Mouse (Mus musculus): ENCODE measurements around the gene Nyap1.
"Not testable (repeated sequence)": the region's sequence is repeated elsewhere in the genome, so short reads cannot be mapped to it uniquely, and the experiment has no call there.

The Nyap1 gene

DNA sequence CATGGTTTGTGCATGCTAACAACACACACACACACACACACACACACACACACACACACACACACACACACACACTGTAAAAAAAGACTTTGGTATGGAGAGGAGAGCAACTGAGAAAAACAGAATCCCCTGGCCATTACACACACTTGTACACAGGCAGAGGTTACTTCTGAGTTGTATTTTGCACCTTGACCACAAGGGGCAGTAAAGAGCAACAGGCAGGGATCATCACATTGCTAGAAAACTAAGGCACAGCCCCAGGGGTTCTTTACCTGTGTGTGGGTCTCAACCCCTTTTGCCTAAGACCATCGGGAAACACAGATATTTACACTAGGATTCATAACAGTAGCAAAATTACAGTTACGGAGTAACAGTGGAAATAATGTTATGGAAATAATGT lies 29.3 kb upstream of the Nyap1 start:
- peak in 1 of 2 experiments; percentile 44 for DNase-seq (ENCODE audit: low spot score in 2 of 2)

DNA sequence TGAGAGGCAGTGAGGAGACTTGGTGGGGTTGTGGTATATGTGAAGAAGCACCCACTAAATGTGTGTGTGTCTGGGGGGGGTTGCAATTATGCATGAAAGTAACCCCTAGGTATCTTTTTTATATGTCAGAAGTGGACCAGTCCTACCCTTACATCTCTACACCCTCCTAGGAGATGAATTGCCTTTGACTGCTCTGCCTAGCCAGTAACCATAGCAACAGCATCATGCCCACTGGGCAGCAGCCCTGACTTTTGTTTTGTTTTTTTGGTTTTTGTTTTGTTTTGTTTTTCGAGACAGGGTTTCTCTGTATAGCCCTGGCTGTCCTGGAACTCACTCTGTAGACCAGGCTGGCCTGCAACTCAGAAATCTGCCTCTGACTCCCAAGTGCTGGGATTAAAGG lies 27.1 kb upstream of the Nyap1 start:
- no peak for DNase-seq (ENCODE audit: low spot score in 2 of 2)

- no peak for DNase-seq (ENCODE audit: low spot score in 2 of 2)
Observed at GRCm38 (mm10) chr5:137766270-137766669, 24.9 kb upstream of the Nyap1 start.

DNA sequence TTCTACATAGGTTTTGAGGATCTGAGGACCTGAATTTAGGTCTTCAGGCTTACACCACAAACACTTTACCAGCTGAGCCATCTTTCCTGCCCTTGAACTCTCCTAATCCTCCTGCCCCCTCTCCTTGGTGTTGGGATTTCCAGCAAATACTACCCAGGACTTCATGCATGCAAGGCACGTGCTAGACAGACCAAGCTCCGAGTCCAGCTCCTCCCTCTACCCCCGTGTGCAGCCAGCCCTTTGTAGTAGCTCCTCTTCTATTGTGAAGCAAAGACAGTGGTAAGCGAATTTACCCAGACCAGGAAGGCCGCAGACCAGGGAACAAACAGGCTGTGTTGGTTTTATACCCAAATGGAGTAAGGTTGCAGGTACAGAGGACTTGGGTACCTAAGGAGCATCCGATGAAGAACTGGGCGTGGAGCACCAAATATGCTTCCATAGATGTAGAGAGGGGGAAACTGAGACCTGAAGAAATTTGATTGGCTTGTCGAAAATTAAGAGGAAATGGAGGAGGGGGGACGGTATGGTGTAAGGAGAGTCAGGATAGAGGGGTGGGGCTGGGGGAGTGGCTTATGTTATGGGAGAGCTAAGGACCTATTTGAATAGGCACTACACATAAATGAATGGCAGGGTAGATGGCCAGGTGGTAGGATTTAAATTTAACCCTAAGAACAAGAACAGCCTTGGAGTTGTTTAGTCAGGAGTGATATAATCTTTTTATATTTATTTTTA lies 23.4 kb upstream of the Nyap1 start:
- no peak for DNase-seq (ENCODE audit: low spot score in 2 of 2)

DNA sequence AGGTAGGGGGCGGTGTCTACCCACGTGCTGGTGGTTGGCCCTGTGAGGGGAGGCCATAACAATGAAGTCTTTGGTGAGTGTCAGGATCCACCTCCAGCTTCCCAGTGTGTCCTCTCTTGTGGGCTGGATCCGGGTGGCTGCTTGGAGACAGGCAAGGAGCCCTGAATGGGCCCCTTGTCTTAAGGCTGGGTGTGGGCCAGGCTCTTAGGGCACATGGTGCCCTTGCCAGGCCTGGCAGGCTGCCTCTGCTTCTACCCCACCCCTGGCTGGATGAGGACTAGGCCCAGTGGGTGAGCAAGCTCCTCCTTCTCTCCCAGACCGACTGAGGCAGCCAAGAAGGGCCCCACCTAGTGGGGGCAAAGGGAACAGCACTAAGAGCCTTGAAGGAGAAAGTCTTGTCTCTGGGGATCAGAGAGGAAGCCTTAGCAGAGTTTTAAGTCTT lies 18.6 kb upstream of the Nyap1 start:
- peak; percentile 85 to 93 for DNase-seq (ENCODE audit: low spot score in 2 of 2)

- DNase-seq (ENCODE audit: low spot score in 2 of 2) = no peak
Observed at GRCm38 (mm10) chr5:137758921-137759534, 17.6 kb upstream of the Nyap1 start.

- no peak for DNase-seq (ENCODE audit: low spot score in 2 of 2)
Observed at GRCm38 (mm10) chr5:137757887-137758286, 16.5 kb upstream of the Nyap1 start.

DNA sequence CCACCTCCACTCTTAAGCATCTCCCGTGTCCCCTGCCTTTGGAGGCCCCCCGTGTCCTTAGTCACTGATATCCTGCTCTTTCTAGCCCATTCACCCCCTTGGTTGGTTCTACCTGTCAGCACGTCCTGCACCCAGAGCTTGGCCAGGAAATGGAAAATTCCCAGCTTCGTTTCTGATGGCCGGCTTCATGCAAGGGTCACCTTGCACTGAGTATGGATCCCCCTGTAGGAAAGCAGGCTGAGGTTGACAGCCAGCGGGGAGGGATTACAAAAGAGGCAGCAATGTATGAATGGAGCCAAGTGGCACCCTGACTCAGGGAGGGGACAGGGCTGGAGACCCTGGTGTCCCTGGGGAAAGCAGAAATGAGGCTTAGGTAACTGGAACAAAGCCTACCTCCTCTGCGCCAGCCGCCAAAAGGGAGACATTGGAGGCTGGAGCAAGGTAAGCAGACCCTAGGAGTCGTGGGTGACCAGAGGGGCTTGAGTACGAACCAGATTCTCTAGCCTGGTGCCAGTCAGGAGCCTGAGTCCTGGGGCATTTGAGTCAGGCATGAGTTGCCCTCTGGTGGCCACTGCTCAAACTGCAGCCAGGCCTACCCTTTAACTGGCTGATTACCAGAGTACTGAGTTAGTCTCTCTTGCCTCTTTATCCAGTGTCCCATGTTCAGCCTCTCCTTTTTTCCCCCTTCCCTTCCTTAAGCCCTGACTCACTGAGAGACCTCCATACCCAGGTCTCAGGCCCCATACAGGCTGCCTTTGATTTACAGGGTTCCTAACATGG lies 15.7 kb upstream of the Nyap1 start:
- peak; percentile 87 to 96 for DNase-seq (ENCODE audit: low spot score in 2 of 2)

DNA sequence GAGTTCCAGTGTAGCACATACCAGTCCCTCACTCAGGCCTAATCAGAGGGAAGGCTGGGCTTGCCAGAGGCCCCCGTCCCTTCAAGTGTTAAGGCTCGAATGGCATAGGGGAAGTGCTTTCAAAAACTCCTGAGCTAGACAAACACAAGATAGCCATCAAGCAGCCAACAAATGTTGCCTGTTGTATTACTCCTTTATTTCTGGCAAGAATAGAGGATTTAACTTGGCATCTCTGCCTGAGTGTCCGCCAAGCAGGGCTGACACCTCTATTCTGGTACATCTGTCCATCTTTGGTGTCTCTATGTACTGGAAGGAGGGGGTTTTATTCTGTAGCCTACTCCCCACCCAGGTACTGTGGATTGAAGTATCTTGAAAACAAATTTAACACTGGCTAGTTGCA lies 14.7 kb upstream of the Nyap1 start:
- no peak for DNase-seq (ENCODE audit: low spot score in 2 of 2)

- no peak for DNase-seq (ENCODE audit: low spot score in 2 of 2)
Observed at GRCm38 (mm10) chr5:137755425-137755824, 14.0 kb upstream of the Nyap1 start.

GRCm38 (mm10) chr5:137753111-137753832 lies 11.9 kb upstream of the Nyap1 start:
- DNase-seq (ENCODE audit: low spot score in 2 of 2) = no peak

DNA sequence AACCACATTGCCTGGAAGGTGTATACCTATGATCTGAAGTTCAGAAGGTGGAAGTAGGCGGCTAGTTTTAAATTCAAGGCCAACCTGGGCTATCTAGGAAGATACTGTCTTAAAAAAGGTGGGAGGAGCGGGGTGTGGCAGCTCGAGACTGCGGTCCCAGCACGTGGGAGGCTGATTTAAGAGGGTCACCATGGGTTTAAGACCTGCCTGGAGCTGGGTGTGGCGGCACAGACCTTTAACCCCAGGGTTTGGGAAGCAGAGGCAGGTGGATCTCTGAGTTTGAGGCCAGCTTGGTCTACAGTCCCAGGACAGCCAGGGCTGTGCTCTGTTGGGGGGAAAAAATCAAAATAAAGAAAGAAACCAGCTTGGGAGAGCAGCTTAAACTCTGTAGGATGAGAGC lies 10.6 kb upstream of the Nyap1 start:
- DNase-seq (ENCODE audit: low spot score in 2 of 2) = no peak

DNA sequence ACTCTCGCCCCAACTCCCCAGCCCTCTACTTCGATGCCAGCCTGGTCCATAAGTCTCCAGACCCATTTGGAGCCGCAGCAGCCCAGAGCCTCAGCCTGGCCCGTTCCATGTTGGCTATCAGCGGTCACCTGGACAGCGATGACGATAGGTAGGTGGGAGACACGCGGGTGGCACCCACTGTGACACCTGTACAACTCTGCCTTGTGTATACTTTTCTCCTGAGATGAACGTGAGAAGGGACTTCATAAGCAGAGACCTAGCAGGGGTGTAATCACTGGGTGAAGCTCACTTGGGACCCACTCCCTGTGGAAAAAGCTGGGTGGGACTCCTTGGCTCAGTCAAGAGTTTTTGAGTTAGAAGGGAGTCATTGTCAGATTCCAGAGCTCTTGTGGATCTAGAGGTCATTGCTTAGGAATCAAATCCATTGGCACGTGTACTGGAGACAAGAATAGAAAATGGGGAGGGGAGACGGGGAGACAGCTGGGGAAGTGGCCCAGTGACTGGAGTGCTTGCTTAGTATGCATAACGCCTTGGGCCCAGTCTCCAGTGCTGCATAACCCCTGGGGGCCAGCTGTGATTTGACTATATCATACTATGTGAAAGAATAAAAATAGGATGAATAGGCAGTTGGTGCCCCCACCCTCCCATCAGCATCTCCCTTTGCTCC lies 9.9 kb upstream of the Nyap1 start:
- no peak for DNase-seq (ENCODE audit: low spot score in 2 of 2)

GRCm38 (mm10) chr5:137750212-137750611 lies 8.8 kb upstream of the Nyap1 start:
- not testable (repeated sequence) for DNase-seq (ENCODE audit: low spot score in 2 of 2)

DNA sequence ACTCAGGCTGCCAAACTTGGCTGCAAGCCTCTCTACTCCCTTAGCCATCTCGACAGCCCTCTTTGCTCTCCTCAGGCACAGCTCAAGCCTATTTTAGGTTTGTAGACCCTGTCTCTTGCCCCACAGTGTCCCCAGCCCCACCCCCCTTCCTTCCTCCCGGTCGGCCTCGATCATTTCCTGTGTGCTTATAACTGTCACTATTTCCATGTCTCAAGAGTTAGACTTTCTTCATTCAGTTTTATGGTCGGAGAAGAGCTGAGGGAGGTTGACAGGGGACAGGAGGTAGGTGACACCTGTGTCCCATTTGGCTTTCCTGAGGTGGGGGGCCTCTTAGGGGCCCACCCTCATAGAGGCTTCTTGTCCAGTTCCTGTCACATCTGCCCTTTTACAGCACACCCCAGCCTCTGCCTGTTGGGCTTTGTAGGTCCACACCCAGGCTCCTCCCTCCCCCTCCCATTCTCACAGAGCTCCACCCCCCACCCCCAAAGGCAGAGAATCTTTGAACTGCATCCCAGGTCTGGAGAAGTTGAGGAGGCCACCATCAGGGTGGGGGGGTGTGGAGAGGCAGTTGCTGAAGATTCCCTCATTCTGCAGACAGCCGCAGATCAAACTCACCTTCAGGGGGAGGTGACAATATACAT lies 7.9 kb upstream of the Nyap1 start:
- no peak for DNase-seq (ENCODE audit: low spot score in 2 of 2)

- DNase-seq (ENCODE audit: low spot score in 2 of 2) = no peak
Observed at GRCm38 (mm10) chr5:137748130-137748770, 6.8 kb upstream of the Nyap1 start.

DNA sequence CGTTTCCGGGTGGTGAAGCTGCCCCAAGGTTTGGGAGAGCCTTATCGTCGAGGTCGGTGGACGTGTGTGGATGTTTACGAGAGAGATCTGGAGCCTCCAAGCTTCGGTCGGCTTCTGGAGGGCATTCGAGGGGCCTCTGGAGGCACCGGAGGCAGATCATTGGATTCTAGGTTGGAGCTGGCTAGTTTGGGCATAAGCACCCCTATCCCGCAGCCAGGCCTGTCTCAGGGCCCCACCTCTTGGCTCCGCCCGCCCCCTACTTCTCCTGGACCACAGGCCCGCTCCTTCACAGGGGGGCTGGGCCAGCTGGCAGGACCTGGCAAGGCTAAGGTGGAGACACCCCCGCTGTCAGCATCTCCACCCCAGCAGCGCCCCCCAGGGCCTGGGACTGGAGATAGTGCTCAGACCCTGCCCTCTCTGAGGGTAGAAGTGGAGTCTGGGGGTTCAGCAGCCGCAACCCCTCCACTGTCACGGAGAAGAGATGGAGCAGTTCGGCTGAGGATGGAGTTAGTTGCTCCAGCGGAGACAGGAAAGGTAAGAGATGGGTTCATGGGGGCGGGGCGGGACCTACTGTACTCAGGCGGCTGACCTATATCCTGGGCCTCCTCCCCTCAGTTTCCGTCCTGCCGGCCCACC lies 6.0 kb upstream of the Nyap1 start:
- peak; percentile 69 to 84 for DNase-seq (ENCODE audit: low spot score in 2 of 2)

- DNase-seq (ENCODE audit: low spot score in 2 of 2) = peak in 1 of 2 experiments; percentile 79
Observed at GRCm38 (mm10) chr5:137746851-137747325, 5.5 kb upstream of the Nyap1 start.

DNA sequence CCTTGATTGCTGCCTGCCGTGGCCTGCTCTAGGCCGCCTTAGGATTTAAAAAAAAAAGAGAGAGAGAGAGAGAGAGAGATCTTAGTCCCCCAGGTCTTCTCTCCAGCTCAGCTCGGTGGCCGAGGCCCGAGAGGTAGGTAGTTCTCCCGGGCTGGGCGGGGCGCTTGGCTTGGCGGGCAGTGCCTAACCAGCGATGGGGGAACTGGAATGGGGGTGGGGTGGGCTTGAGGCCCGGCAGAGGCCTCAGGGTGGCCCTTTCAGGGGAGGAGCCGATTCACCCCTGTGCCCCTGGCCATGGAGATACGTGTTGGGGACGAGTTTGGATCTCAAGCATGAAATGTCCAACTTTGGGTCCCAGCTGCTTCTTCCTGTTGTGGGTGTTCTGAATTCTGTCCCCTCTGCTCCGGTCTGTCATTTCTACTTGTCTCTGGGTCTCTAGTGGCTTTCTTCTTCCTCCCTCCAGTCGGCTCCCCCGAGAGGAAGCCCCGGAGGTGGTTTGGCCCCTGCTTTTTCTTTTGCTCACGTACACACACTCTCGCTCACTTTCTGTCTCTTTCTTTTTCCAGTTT lies 5.0 kb upstream of the Nyap1 start:
- DNase-seq (ENCODE audit: low spot score in 2 of 2) = peak; percentile 82 to 90

Data from spleen, postnatal 4 days (tissue).